Mouse (Mus musculus) CD8-positive naive resting alpha-beta T cell, adult 2 months (primary cell): Measurements from ENCODE around the gene Peak1.

ENCODE experiments used
- DNase-seq, 2 experiments: peaks; one replicate each; pipeline ENCODE4 v3.0.0; 2022; ENCODE audit warnings: low read depth in 2 of 2, low spot score in 2 of 2

Gene Peak1

DNA sequence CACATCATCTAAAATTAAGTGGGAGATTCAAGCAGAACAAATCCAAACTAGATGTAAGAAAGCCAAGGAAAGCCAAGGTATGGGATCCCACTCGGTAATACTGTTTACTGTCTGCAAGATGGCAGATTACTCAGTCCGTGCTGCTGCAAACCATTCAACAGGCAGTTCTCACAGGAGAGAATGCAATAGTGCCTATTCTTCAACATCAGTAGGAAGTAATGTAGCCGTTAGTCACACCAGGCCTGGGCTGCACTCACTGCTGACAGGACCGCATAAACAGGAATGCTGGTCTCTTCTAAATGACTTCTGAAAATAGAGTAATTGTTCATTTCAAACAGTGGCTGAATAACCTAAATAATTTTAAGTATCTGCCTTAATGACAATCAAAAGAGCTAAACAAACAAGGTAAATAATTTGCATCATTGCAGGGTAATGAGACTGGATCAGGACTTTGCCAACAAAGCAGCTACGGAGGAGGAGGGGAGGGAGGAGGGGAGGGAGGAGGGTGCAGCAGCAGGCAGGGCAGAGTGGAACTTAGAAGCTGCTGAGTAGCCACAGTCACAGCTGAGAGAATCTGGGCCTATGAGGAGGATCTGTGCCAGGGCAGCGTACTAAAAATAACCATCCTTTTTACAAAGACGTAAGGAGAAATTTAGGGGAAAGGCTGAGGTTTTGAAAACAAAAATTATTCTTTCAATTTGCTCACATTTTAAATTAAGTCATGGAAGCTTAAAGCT lies 266.0 kb downstream of the Peak1 start:
- DNase-seq, result no peak
